Mouse (Mus musculus) liver, embryonic 14.5 days (tissue): ENCODE measurements around the gene Usp9x. TPM values are rescaled to one million over a fixed set of nuclear protein-coding genes. Genes with fewer than 3 reads are reported as not detected.

ENCODE experiments used
- ATAC-seq: fragments of 200-750 bp; cut with Nextera tagmentation; 2 replicates; pipeline ENCODE4 v1.8.0; 2017; ENCODE audit warnings: moderate number of reproducible peaks, mild to moderate bottlenecking, moderate library complexity; ENCODE audit not compliant: insufficient read depth
- DNase-seq, 3 experiments: peaks; one replicate each; pipeline ENCODE4 v3.0.0-alpha.2; 2012 to 2013; ENCODE audit warnings: low read depth in 3 of 3, low spot score in 3 of 3
- H3K27ac ChIP-seq: fragments of 300-500 bp; sonication (generic); 2 replicates; pipeline ENCODE4 v1.5.1; 2014; ENCODE audit warnings: moderate library complexity, mild to moderate bottlenecking, control low read depth, inconsistent platforms
- H3K27me3 ChIP-seq: fragments of 300-500 bp; sonication (generic); 2 replicates; pipeline ENCODE4 v1.6.1; 2014; ENCODE audit warnings: mild to moderate bottlenecking, low read length, moderate library complexity; ENCODE audit not compliant: control insufficient read depth, insufficient read depth
- H3K36me3 ChIP-seq: fragments of 300-500 bp; sonication (generic); replicated peaks from 2 replicates; pipeline ENCODE4 v1.6.1; 2014; ENCODE audit warnings: low read depth; ENCODE audit not compliant: control insufficient read depth, insufficient read depth
- H3K4me1 ChIP-seq, 2 experiments: fragments of 200-500 bp in 1 of 2; fragments of 300-500 bp in 1 of 2; sonication (generic) in 1 of 2; replicated peaks; 2 replicates each; pipeline ENCODE4 v1.6.1; 2012 to 2014; ENCODE audit warnings: antibody characterized with exemption in 1 of 2, inconsistent platforms in 1 of 2, low read length in 1 of 2; ENCODE audit not compliant: control insufficient read depth in 2 of 2, insufficient read depth in 2 of 2
- H3K4me2 ChIP-seq: fragments of 300-500 bp; sonication (generic); 2 replicates; pipeline ENCODE4 v1.6.1; 2014; ENCODE audit warnings: low read depth, mild to moderate bottlenecking, control low read depth, moderate library complexity
- H3K4me3 ChIP-seq, 2 experiments: fragments of 200-500 bp in 1 of 2; fragments of 300-500 bp in 1 of 2; sonication (generic) in 1 of 2; 2 replicates each; pipeline ENCODE4 v1.5.1; 2012 to 2014; ENCODE audit warnings: low read depth in 2 of 2, low read length in 2 of 2, mild to moderate bottlenecking in 2 of 2, control low read depth in 1 of 2, inconsistent platforms in 1 of 2, moderate library complexity in 1 of 2; ENCODE audit not compliant: insufficient read depth in 1 of 2
- H3K9ac ChIP-seq: fragments of 300-500 bp; sonication (generic); replicated peaks from 2 replicates; pipeline ENCODE4 v1.6.1; 2014; ENCODE audit warnings: mild to moderate bottlenecking, control low read depth, moderate library complexity
- H3K9me3 ChIP-seq: fragments of 300-500 bp; sonication (generic); 2 replicates; pipeline ENCODE4 v1.6.1; 2016; ENCODE audit warnings: low read length, mixed read lengths; ENCODE audit not compliant: control insufficient read depth
- CTCF ChIP-seq: IDR thresholded peaks from 2 replicates; pipeline ENCODE4 v1.5.1; 2016; ENCODE audit warnings: antibody characterized with exemption, low read depth, control low read depth
- EP300 ChIP-seq: IDR thresholded peaks from 2 replicates; pipeline ENCODE4 v1.6.1; 2016; ENCODE audit warnings: antibody characterized with exemption, low read depth
- WGBS: fragments of 180-500 bp; shearing (Covaris S2); extraction: QIAGEN DNeasy Blood & Tissue Kit; methylation state at CpG from one replicate; pipeline ENCODE4 v1.1.7; 2014; ENCODE audit not compliant: insufficient replicate concordance; 5-methylcytosine and 5-hydroxymethylcytosine counted together
- polyA plus RNA-seq, 2 experiments: library from polyadenylated mRNA; depleted of rRNA in 1 of 2; stranded (reverse) in 1 of 2; unstranded in 1 of 2; fragments of >200 nt; fragmentation: Nextera tagmentation in 1 of 2; extraction: Ambion mirVana in 1 of 2; gene quantifications; 2 replicates each; pipeline versions ENCODE4 v1.2.1 to v1.2.3; 2012 to 2014

Gene Usp9x
- polyA plus RNA-seq, 2 experiments, result 11.9 to 17.4 TPM

- Histone ChIP-seq H3K36me3 (no peaks in the 10 kb centered on the region), H3K9me3 (no peaks in the 10 kb centered on the region), H3K27me3 (no peaks in the 10 kb centered on the region), H3K4me2 (no peak overlapping the region), H3K9ac (no peak overlapping the region), H3K27ac (no peak overlapping the region), H3K4me3 (no peak overlapping the region), H3K4me1 (no peaks in the 10 kb centered on the region)
- 71% methylated on average over 6 of the region's 6 CpGs for WGBS
- DNase-seq (no peak), ATAC-seq (no peak)
- TF ChIP-seq EP300 (no peak), CTCF (no peak)
Observed at GRCm38 (mm10) chrX:13029996-13030395, 41.3 kb upstream of the Usp9x start.

GRCm38 (mm10) chrX:13037085-13037484 is 34.2 kb upstream of the Usp9x start:
- Histone ChIP-seq H3K9me3 (no peaks in the 10 kb centered on the region), H3K36me3 (no peaks in the 10 kb centered on the region), H3K4me3 (no peak overlapping the region), H3K9ac (no peak overlapping the region), H3K4me2 (no peak overlapping the region), H3K27ac (no peak overlapping the region), H3K4me1 (no peaks in the 10 kb centered on the region), H3K27me3 (no peaks in the 10 kb centered on the region; the same call in 1 of the 2 replicates)
- 81% methylated on average over 4 of the region's 4 CpGs for WGBS
- ATAC-seq (no peak), DNase-seq (no peak)
- TF ChIP-seq CTCF, result no peak
- TF ChIP-seq EP300, result no peak

- peaks cover 0 to 3% of the 10 kb centered on the region in 2 experiments; a peak in 2 of 4 replicates for H3K4me1 ChIP-seq
- no peaks in the 10 kb centered on the region for H3K9me3 ChIP-seq
- no peaks in the 10 kb centered on the region for H3K36me3 ChIP-seq
- no peak overlapping the region for H3K4me3 ChIP-seq
- TF ChIP-seq EP300, result no peak
- no peak overlapping the region for H3K4me2 ChIP-seq
- no peak overlapping the region for H3K9ac ChIP-seq
- ATAC-seq (no peak), DNase-seq (no peak)
- WGBS, result 46% methylated on average over 3 of the region's 3 CpGs
- H3K27ac ChIP-seq, result no peak overlapping the region
- no peaks in the 10 kb centered on the region; the same call in 1 of the 2 replicates for H3K27me3 ChIP-seq
Observed at GRCm38 (mm10) chrX:13039211-13039610, 32.1 kb upstream of the Usp9x start.

GRCm38 (mm10) chrX:13040391-13040790 is 30.9 kb upstream of the Usp9x start:
- no peaks in the 10 kb centered on the region for H3K36me3 ChIP-seq
- H3K27me3 ChIP-seq, result no peaks in the 10 kb centered on the region; the same call in 1 of the 2 replicates
- H3K4me2 ChIP-seq, result no peak overlapping the region
- peaks cover 0 to 3% of the 10 kb centered on the region in 2 experiments; a peak in 2 of 4 replicates for H3K4me1 ChIP-seq
- 20% methylated on average over 1 of the region's 1 CpGs for WGBS
- no peaks in the 10 kb centered on the region for H3K9me3 ChIP-seq
- DNase-seq (no peak), ATAC-seq (no peak)
- H3K27ac ChIP-seq, result no peak overlapping the region
- no peak overlapping the region for H3K9ac ChIP-seq
- no peak overlapping the region for H3K4me3 ChIP-seq
- no peak for TF ChIP-seq EP300
- TF ChIP-seq CTCF, result no peak

GRCm38 (mm10) chrX:13041630-13042129 is 29.6 kb upstream of the Usp9x start:
- WGBS, result 5% methylated on average over 35 of the region's 35 CpGs
- DNase-seq, result peak; percentile 72 to 82 (median 77)

More at GRCm38 (mm10) chrX:13041630-13042129, 29.6 kb upstream of the Usp9x start:
- Histone ChIP-seq H3K4me2 (peak overlapping the region; percentile 74), H3K9ac (peak overlapping the region; percentile 63), H3K27ac (peak overlapping the region; percentile 87), H3K27me3 (no peaks in the 10 kb centered on the region; the same call in 1 of the 2 replicates), H3K36me3 (no peaks in the 10 kb centered on the region), H3K9me3 (no peaks in the 10 kb centered on the region), H3K4me3 (peak overlapping the region; percentile 56 to 62), H3K4me1 (peaks cover 0 to 3% of the 10 kb centered on the region in 2 experiments; a peak in 2 of 4 replicates)
- TF ChIP-seq CTCF (peak; percentile 38), EP300 (no peak)
- peak; percentile 99 for ATAC-seq
